Mouse (Mus musculus) macrophage (primary cell): Measurements from ENCODE around the gene Ptms. TPM values are rescaled to one million over a fixed set of nuclear protein-coding genes. Genes with fewer than 3 reads are reported as not detected.
A peak's percentile ranks its signal among the peaks of the same experiment; 100 is the strongest.

ENCODE experiments used
- H3K27ac ChIP-seq: fragments of 350-480 bp; formaldehyde crosslinking; 2 replicates; pipeline ENCODE4 v1.9.0; 2021
- H3K36me3 ChIP-seq: fragments of 350-480 bp; formaldehyde crosslinking; 2 replicates; pipeline ENCODE4 v1.9.0; 2021; ENCODE audit errors: inconsistent target
- H3K4me3 ChIP-seq: fragments of 350-480 bp; formaldehyde crosslinking; 2 replicates; pipeline ENCODE4 v1.9.0; 2021; ENCODE audit errors: inconsistent target
- H3K79me2 ChIP-seq: fragments of 350-480 bp; formaldehyde crosslinking; 2 replicates; pipeline ENCODE4 v1.9.0; 2021; ENCODE audit errors: inconsistent target
- WGBS: methylation state at CpG from one replicate; pipeline ENCODE4 v1.1.7; 2026; ENCODE audit warnings: inconsistent platforms; ENCODE audit not compliant: missing documents; 5-methylcytosine and 5-hydroxymethylcytosine counted together
- polyA plus RNA-seq: library from polyadenylated mRNA; stranded (reverse); fragments of 250-400 nt; gene quantifications from 3 replicates; pipeline ENCODE4 v1.2.4, GENCODE M21; 2018; ENCODE audit warnings: inconsistent platforms

Ptms gene
- polyA plus RNA-seq, 1 experiment from 2014 or later: 1,227 TPM

DNA sequence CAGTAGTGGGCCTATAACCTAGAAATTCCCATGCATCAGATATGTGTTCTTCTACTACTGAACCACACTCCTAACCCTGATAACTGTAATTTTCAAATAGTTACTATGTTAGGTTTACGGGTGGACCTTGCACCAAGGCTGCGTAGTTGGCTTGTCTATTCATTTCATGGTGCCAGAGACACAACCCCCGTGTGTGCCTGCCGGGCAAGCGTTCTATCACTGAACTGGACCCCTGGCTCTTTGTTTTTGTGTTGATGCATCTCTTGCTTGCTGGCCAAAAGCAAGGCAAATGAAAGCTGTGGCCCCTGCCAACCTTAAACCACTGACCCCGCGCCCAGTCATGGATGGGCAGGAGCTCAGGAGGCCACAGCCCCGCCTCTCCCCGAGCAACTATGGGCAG is 38.1 kb downstream of the Ptms start:
- Histone ChIP-seq H3K4me3 (no peak overlapping the region), H3K27ac (no peak overlapping the region), H3K79me2 (no peaks in the 10 kb centered on the region; the same call in 1 of the 2 replicates), H3K36me3 (no peaks in the 10 kb centered on the region)
- 94% methylated on average over 9 of the region's 9 CpGs for WGBS

DNA sequence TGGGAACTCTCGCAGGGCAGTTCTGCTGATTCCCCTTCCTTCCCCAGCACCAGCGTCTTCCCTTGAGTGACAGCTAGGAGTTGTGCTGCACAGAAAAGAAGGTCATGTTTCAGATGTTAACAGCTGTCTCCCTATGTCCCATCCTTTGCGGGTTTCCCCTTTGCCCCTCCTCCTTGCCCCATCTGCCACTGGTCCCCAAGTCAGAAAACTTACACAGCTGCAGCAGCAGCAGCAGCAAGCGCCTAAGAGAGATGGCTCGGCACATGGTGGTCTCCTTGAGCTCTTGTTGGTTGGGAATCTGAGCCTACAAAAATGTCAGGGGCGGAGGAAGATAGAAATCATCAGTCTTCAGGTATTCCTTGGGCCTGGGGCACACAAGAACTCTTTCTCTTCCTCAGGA is 40.5 kb downstream of the Ptms start:
- 72% methylated on average over 6 of the region's 6 CpGs for WGBS
- no peak overlapping the region for H3K27ac ChIP-seq
- H3K4me3 ChIP-seq: no peak overlapping the region

DNA sequence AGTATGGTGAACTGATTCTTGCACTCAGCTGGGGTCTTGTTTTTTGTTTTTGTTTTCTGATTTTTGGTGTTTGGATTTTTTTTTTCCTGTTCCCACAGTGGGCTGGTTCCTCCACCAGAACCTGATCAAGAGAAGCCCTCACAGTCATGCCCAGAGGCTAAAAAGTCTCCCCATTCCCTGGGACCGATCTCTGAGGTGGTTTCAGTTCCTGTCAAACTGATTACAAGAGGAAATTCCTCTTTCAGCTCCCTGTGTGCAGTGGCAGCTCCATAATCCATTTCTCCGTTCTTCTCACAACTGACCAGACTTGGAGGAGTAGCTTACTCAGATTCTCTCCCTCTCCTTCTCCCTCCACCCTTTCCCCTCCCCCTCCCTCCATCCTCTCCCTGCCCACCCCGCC is 45.6 kb downstream of the Ptms start:
- 0% methylated on average over 2 of the region's 3 CpGs for WGBS
- Histone ChIP-seq H3K4me3 (no peak overlapping the region), H3K27ac (peak overlapping the region; percentile 36), H3K79me2 (no peaks in the 10 kb centered on the region), H3K36me3 (no peaks in the 10 kb centered on the region)

More for the DNA sequence above, 40.5 kb downstream of the Ptms start:
- H3K79me2 ChIP-seq: no peaks in the 10 kb centered on the region
- H3K36me3 ChIP-seq: no peaks in the 10 kb centered on the region

DNA sequence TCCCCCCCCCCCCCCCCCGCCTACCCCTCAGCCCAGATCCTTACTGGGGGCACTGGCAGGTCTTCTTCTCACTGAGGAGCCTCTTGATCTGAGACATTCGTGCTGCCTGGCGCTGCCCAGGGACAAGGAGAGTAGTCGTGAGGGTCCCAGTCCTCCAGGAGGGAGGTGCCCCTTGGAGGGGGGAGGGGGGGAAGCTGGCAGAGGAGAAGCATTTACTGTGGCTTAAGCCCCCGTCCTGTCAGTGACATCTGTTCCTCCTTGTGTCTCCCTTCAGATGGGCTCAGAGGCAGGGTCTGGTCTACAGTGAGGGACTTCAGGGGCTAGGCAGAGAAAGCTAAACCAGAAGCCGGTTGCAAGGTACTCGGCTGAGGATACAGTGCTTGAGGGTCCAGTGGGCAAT is 53.3 kb downstream of the Ptms start:
- peaks cover 2% of the 10 kb centered on the region; the same call in 1 of the 2 replicates for H3K36me3 ChIP-seq
- WGBS: 89% methylated on average over 6 of the region's 7 CpGs

DNA sequence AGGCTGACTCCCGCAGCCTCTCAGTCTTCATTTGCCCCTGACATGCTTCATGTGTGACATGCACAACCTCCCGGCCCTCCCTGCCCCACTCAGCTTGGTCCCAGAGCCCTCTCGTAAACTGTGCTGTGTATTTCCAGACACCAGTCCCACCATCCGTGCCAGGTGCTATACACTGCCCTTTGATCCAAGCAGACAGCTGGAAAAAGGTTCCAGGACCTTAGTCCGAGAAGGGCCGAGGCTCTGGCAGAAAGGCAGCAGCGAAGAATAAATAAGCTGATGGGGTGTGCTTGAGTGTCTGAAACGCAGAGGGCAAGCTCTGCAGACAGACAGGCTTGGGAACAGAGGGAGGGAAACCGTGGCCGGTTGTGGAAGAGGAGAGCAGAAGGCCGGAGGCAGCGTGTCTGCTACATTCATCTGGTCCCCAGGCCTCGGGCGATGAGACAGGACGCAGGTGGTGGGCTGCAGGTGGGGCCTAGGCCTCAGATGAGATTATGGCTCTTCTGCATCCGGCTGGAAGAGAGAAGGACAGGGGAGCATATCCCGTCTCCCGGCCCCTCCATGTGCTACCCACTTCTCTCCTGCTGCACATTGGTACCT is 54.0 kb downstream of the Ptms start:
- Histone ChIP-seq H3K4me3 (no peak overlapping the region), H3K27ac (no peak overlapping the region), H3K79me2 (peaks cover 25% of the 10 kb centered on the region; the same call in 1 of the 2 replicates), H3K36me3 (peaks cover 9% of the 10 kb centered on the region; the same call in 1 of the 2 replicates)
- WGBS: 96% methylated on average over 17 of the region's 18 CpGs

More for the DNA sequence above, 53.3 kb downstream of the Ptms start:
- Histone ChIP-seq H3K79me2 (peaks cover 18% of the 10 kb centered on the region; the same call in 1 of the 2 replicates), H3K4me3 (no peak overlapping the region), H3K27ac (no peak overlapping the region)

Other genes with a start within 250 kb of the Ptms start
- 27.4 to 82.6 TPM (median 54.2 TPM) in 3 replicates for gene Emg1, start 207.9 kb downstream of the Ptms start, polyA plus RNA-seq
- gene Phb2, start 207.8 kb downstream of the Ptms start, polyA plus RNA-seq: 84.2 to 177 TPM (median 93.5 TPM) in 3 replicates
- gene Ptpn6, start 181.4 kb downstream of the Ptms start, polyA plus RNA-seq: 172 to 251 TPM (median 215 TPM) in 3 replicates
- gene Grcc10, start 178.7 kb downstream of the Ptms start, polyA plus RNA-seq: 43.6 to 99.2 TPM (median 63.8 TPM) in 3 replicates
- not detected in 3 replicates for gene Gm45234, start 164.1 kb downstream of the Ptms start, polyA plus RNA-seq
- 17.0 to 35.6 TPM (median 21.7 TPM) in 3 replicates for gene Atn1, start 163.6 kb downstream of the Ptms start, polyA plus RNA-seq
- 4.8 to 9.6 TPM (median 6.7 TPM) in 3 replicates for gene Eno2, start 150.4 kb downstream of the Ptms start, polyA plus RNA-seq
- not detected in 3 replicates for gene Lrrc23, start 140.4 kb downstream of the Ptms start, polyA plus RNA-seq
- 24.2 to 48.9 TPM (median 43.2 TPM) in 3 replicates for gene Spsb2, start 111.4 kb downstream of the Ptms start, polyA plus RNA-seq
- 195 to 347 TPM (median 203 TPM) in 3 replicates for gene Tpi1, start 105.8 kb downstream of the Ptms start, polyA plus RNA-seq
- 61.4 to 91.7 TPM (median 71.1 TPM) in 3 replicates for gene Usp5, start 90.6 kb downstream of the Ptms start, polyA plus RNA-seq
- 3.2 to 22.0 TPM (median 8.6 TPM) in 3 replicates for gene Cdca3, start 90.6 kb downstream of the Ptms start, polyA plus RNA-seq
- 0.27 TPM in 1 of 3 replicates, not detected in the others for gene Gnb3, start 79.8 kb downstream of the Ptms start, polyA plus RNA-seq
- 9.8 to 27.6 TPM (median 12.3 TPM) in 3 replicates for gene P3h3, start 62.4 kb downstream of the Ptms start, polyA plus RNA-seq
- 20.0 to 195 TPM (median 70.2 TPM) in 3 replicates for gene Gpr162, start 56.1 kb downstream of the Ptms start, polyA plus RNA-seq
- 49.3 to 211 TPM (median 83.5 TPM) in 3 replicates for gene Cd4, start 31.9 kb downstream of the Ptms start, polyA plus RNA-seq
- gene Lag3, start 8.4 kb downstream of the Ptms start, polyA plus RNA-seq: 1.5 to 1.8 TPM (median 1.5 TPM) in 3 replicates
- 179 to 203 TPM (median 199 TPM) in 3 replicates for gene Mlf2, start 11.3 kb upstream of the Ptms start, polyA plus RNA-seq
- gene Cops7a, start 45.4 kb upstream of the Ptms start, polyA plus RNA-seq: 42.8 to 68.7 TPM (median 51.4 TPM) in 3 replicates
- 10.8 to 32.4 TPM (median 17.5 TPM) in 3 replicates for gene Pianp, start 76.6 kb upstream of the Ptms start, polyA plus RNA-seq
- 35.4 to 57.8 TPM (median 41.9 TPM) in 3 replicates for gene Zfp384, start 89.0 kb upstream of the Ptms start, polyA plus RNA-seq
- gene Ing4, start 119.7 kb upstream of the Ptms start, polyA plus RNA-seq: 40.7 to 67.3 TPM (median 57.5 TPM) in 3 replicates
- 1.4 to 5.9 TPM (median 3.2 TPM) in 3 replicates for gene Acrbp, start 129.6 kb upstream of the Ptms start, polyA plus RNA-seq
- 10.0 to 28.0 TPM (median 23.5 TPM) in 3 replicates for gene Lpar5, start 147.8 kb upstream of the Ptms start, polyA plus RNA-seq
- gene Chd4, start 175.9 kb upstream of the Ptms start, polyA plus RNA-seq: 102 to 280 TPM (median 126 TPM) in 3 replicates
- gene Nop2, start 211.8 kb upstream of the Ptms start, polyA plus RNA-seq: 15.3 to 47.0 TPM (median 23.8 TPM) in 3 replicates
- 14.3 to 29.7 TPM (median 18.2 TPM) in 3 replicates for gene Iffo1, start 225.1 kb upstream of the Ptms start, polyA plus RNA-seq
- 1,249 to 2,484 TPM (median 2,323 TPM) in 3 replicates for gene Gapdh, start 246.4 kb upstream of the Ptms start, polyA plus RNA-seq